Mouse (Mus musculus): ENCODE measurements around the gene Hoxb13. TPM values are rescaled to one million over a fixed set of nuclear protein-coding genes. Genes with fewer than 3 reads are reported as not detected.

The Hoxb13 gene
- polyA plus RNA-seq, 1 experiment = not detected

- DNase-seq = no peak
- TF ChIP-seq POLR2A (IDR thresholded peaks at IDR 0.05; ENCODE audit: borderline replicate concordance, insufficient read depth, low read length) (no peak), CTCF (IDR thresholded peaks at IDR 0.05; ENCODE audit: borderline replicate concordance, insufficient read depth, low read depth, low read length) (no peak)
- no peak overlapping the region for H3K27ac ChIP-seq (ENCODE audit: insufficient read depth, low read length)
- H3K4me1 ChIP-seq (ENCODE audit: control insufficient read depth, insufficient read depth, low read length) = no peaks in the 10 kb centered on the region
- no peak overlapping the region for H3K4me3 ChIP-seq (replicated peaks; ENCODE audit: insufficient read depth, low read depth, low read length)
- 1% methylated on average over 27 of the region's 27 CpGs for WGBS
- H3K27me3 ChIP-seq (ENCODE audit: control insufficient read depth, insufficient read depth, low read length) = peaks cover 15% of the 10 kb centered on the region; the same call in 1 of the 2 replicates
Measured at GRCm38 (mm10) chr11:96177546-96178174, 16.5 kb upstream of the Hoxb13 start.

GRCm38 (mm10) chr11:96178356-96178755 lies 15.8 kb upstream of the Hoxb13 start:
- H3K27ac ChIP-seq (ENCODE audit: insufficient read depth, low read length) = no peak overlapping the region
- H3K4me3 ChIP-seq (replicated peaks; ENCODE audit: insufficient read depth, low read depth, low read length) = no peak overlapping the region
- no peak for TF ChIP-seq CTCF (IDR thresholded peaks at IDR 0.05; ENCODE audit: borderline replicate concordance, insufficient read depth, low read depth, low read length)
- no peak for TF ChIP-seq POLR2A (IDR thresholded peaks at IDR 0.05; ENCODE audit: borderline replicate concordance, insufficient read depth, low read length)
- WGBS = 2% methylated on average over 8 of the region's 8 CpGs
- H3K27me3 ChIP-seq (ENCODE audit: control insufficient read depth, insufficient read depth, low read length) = peaks cover 11% of the 10 kb centered on the region; the same call in 1 of the 2 replicates
- no peaks in the 10 kb centered on the region for H3K4me1 ChIP-seq (ENCODE audit: control insufficient read depth, insufficient read depth, low read length)
- DNase-seq = no peak

- H3K4me3 ChIP-seq (replicated peaks; ENCODE audit: insufficient read depth, low read depth, low read length) = no peak overlapping the region
- 2% methylated on average over 6 of the region's 6 CpGs for WGBS
- H3K27ac ChIP-seq (ENCODE audit: insufficient read depth, low read length) = no peak overlapping the region
- no peak for DNase-seq
- TF ChIP-seq CTCF (IDR thresholded peaks at IDR 0.05; ENCODE audit: borderline replicate concordance, insufficient read depth, low read depth, low read length) = no peak
- no peak for TF ChIP-seq POLR2A (IDR thresholded peaks at IDR 0.05; ENCODE audit: borderline replicate concordance, insufficient read depth, low read length)
- no peaks in the 10 kb centered on the region for H3K4me1 ChIP-seq (ENCODE audit: control insufficient read depth, insufficient read depth, low read length)
- peaks cover 9% of the 10 kb centered on the region; the same call in 1 of the 2 replicates for H3K27me3 ChIP-seq (ENCODE audit: control insufficient read depth, insufficient read depth, low read length)
Measured at GRCm38 (mm10) chr11:96178911-96179503, 15.1 kb upstream of the Hoxb13 start.

GRCm38 (mm10) chr11:96181061-96181460 lies 13.1 kb upstream of the Hoxb13 start:
- Histone ChIP-seq H3K27ac (ENCODE audit: insufficient read depth, low read length) (no peak overlapping the region), H3K4me3 (replicated peaks; ENCODE audit: insufficient read depth, low read depth, low read length) (no peak overlapping the region), H3K27me3 (ENCODE audit: control insufficient read depth, insufficient read depth, low read length) (peaks cover 9% of the 10 kb centered on the region; the same call in 1 of the 2 replicates), H3K4me1 (ENCODE audit: control insufficient read depth, insufficient read depth, low read length) (no peaks in the 10 kb centered on the region)
- TF ChIP-seq POLR2A (IDR thresholded peaks at IDR 0.05; ENCODE audit: borderline replicate concordance, insufficient read depth, low read length) (no peak), CTCF (IDR thresholded peaks at IDR 0.05; ENCODE audit: borderline replicate concordance, insufficient read depth, low read depth, low read length) (no peak)
- WGBS = 31% methylated on average over 4 of the region's 4 CpGs
- DNase-seq = no peak

GRCm38 (mm10) chr11:96184233-96184632 lies 9.9 kb upstream of the Hoxb13 start:
- no peaks in the 10 kb centered on the region for H3K4me1 ChIP-seq (ENCODE audit: control insufficient read depth, insufficient read depth, low read length)
- peaks cover 5% of the 10 kb centered on the region; the same call in 1 of the 2 replicates for H3K27me3 ChIP-seq (ENCODE audit: control insufficient read depth, insufficient read depth, low read length)
- no peak overlapping the region for H3K4me3 ChIP-seq (replicated peaks; ENCODE audit: insufficient read depth, low read depth, low read length)
- DNase-seq = no peak
- no peak for TF ChIP-seq POLR2A (IDR thresholded peaks at IDR 0.05; ENCODE audit: borderline replicate concordance, insufficient read depth, low read length)
- no peak for TF ChIP-seq CTCF (IDR thresholded peaks at IDR 0.05; ENCODE audit: borderline replicate concordance, insufficient read depth, low read depth, low read length)
- no peak overlapping the region for H3K27ac ChIP-seq (ENCODE audit: insufficient read depth, low read length)

- Histone ChIP-seq H3K27me3 (ENCODE audit: control insufficient read depth, insufficient read depth, low read length) (peaks cover 10% of the 10 kb centered on the region; the same call in 1 of the 2 replicates), H3K4me1 (ENCODE audit: control insufficient read depth, insufficient read depth, low read length) (no peaks in the 10 kb centered on the region), H3K27ac (ENCODE audit: insufficient read depth, low read length) (no peak overlapping the region), H3K4me3 (replicated peaks; ENCODE audit: insufficient read depth, low read depth, low read length) (no peak overlapping the region)
- 13% methylated on average over 4 of the region's 4 CpGs for WGBS
- TF ChIP-seq CTCF (IDR thresholded peaks at IDR 0.05; ENCODE audit: borderline replicate concordance, insufficient read depth, low read depth, low read length) = no peak
- no peak for TF ChIP-seq POLR2A (IDR thresholded peaks at IDR 0.05; ENCODE audit: borderline replicate concordance, insufficient read depth, low read length)
- no peak for DNase-seq
Measured at GRCm38 (mm10) chr11:96187321-96187720, 6.8 kb upstream of the Hoxb13 start.

- H3K4me3 ChIP-seq (replicated peaks; ENCODE audit: insufficient read depth, low read depth, low read length) = no peak overlapping the region
- H3K27me3 ChIP-seq (ENCODE audit: control insufficient read depth, insufficient read depth, low read length) = peaks cover 18% of the 10 kb centered on the region; the same call in 1 of the 2 replicates
- H3K4me1 ChIP-seq (ENCODE audit: control insufficient read depth, insufficient read depth, low read length) = no peaks in the 10 kb centered on the region
- no peak overlapping the region for H3K27ac ChIP-seq (ENCODE audit: insufficient read depth, low read length)
- TF ChIP-seq CTCF (IDR thresholded peaks at IDR 0.05; ENCODE audit: borderline replicate concordance, insufficient read depth, low read depth, low read length) = no peak
- TF ChIP-seq POLR2A (IDR thresholded peaks at IDR 0.05; ENCODE audit: borderline replicate concordance, insufficient read depth, low read length) = no peak
- WGBS = 2% methylated on average over 28 of the region's 28 CpGs
- no peak for DNase-seq
Measured at GRCm38 (mm10) chr11:96189810-96190522, 4.2 kb upstream of the Hoxb13 start.
